ENCODE assay signal across 23 mouse cellular contexts in the genomic region with DNA sequence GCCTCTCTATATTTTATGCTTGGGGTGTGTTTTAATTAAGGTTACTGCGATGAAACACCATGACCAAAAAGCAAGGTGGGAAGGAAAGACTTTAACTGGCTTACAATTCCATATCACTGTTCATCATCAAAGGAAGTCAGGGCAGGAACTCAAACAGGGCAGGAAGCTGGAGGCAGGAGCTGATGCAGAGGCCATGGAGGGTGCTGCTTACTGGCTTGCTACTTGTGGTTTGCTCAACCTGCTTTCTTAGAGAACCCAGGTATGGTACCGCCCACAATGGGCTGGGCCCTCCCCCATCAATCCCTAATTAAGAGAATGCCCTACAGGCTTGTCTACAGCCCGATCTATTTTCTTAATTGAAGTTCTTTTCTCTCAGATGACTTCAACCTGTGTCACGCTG. TPM values are rescaled to one million over a fixed set of nuclear protein-coding genes. Genes with fewer than 3 reads are reported as not detected.
DNase-seq lines count a peak whose midpoint lies in the region; TF ChIP-seq lines count a peak whose summit lies in the region.
"Had no signal": no experiment of that assay in that cellular context is flagged by ENCODE, and none has a peak within 500 bp of the region (broad histone marks: within the 10 kb centered on the region; RNA-seq: fewer than 3 reads in every experiment).

No protein-coding gene starts in this region.

- intact Hi-C loops in gastrocnemius, adult 2 months (cut with DNase I), result no loop called here
- intact Hi-C loops in gastrocnemius, postnatal 36 days (cut with DNase I), result no loop called here
- intact Hi-C loops in heart, adult 2 months (cut with DNase I), result no loop called here
- intact Hi-C loops in heart, postnatal 36 days (cut with DNase I), result no loop called here
- intact Hi-C loops in left cerebral cortex, adult 2 months (cut with DNase I), result no loop called here
- intact Hi-C loops in left cerebral cortex, postnatal 4 days (cut with DNase I), result no loop called here

- H3K27ac ChIP-seq in gastrocnemius, adult 2 months, result 0 out of 2 replicates have a peak overlapping the region, but pooled peaks have one; percentile 2
- peak overlapping the region; percentile 64 for H3K27ac ChIP-seq in heart, adult 2 months
- peak overlapping the region; percentile 88 for H3K27ac ChIP-seq in left cerebral cortex, adult 2 months
- H3K27ac ChIP-seq in cortical plate, adult 2 months (ENCODE audit: insufficient read depth, low read length), result 0 out of 2 replicates have a peak overlapping the region, but pooled peaks have one; percentile 16
- H3K27ac ChIP-seq in limb, embryonic 10.5 days, result no peak overlapping the region
- H3K27ac ChIP-seq: embryonic facial prominence, embryonic 10.5 days; embryonic facial prominence, embryonic 12.5 days; forebrain, embryonic 13.5 days; forebrain, embryonic 15.5 days had no signal

- TF ChIP-seq POLR2A in heart, adult 2 months (IDR thresholded peaks at IDR 0.05; ENCODE audit: insufficient read depth, low read depth, low read length), result no peak
- no peak for TF ChIP-seq POLR2A in cortical plate, adult 2 months (IDR thresholded peaks at IDR 0.05; ENCODE audit: extremely low read depth, insufficient read depth, low read length)

- H3K9ac ChIP-seq in heart, adult 2 months (ENCODE audit: low read depth, low read length), result no peak overlapping the region
- H3K9ac ChIP-seq: embryonic facial prominence, embryonic 12.5 days; forebrain, embryonic 13.5 days; forebrain, embryonic 15.5 days; forebrain, postnatal 0 days had no signal

- TF ChIP-seq EP300 in heart, adult 2 months (IDR thresholded peaks at IDR 0.05; ENCODE audit: insufficient read depth, low read depth, low read length), result no peak

- H3K36me3 ChIP-seq in heart, adult 2 months (ENCODE audit: control insufficient read depth, insufficient read depth, low read length), result no peaks in the 10 kb centered on the region
- no peaks in the 10 kb centered on the region for H3K36me3 ChIP-seq in limb, embryonic 10.5 days
- H3K36me3 ChIP-seq: embryonic facial prominence, embryonic 10.5 days; embryonic facial prominence, embryonic 12.5 days; forebrain, embryonic 15.5 days had no signal

- no peaks in the 10 kb centered on the region for H3K27me3 ChIP-seq in heart, adult 2 months (ENCODE audit: control insufficient read depth, insufficient read depth, low read length)
- no peaks in the 10 kb centered on the region for H3K27me3 ChIP-seq in limb, embryonic 10.5 days (ENCODE audit: low read depth, poor library complexity, severe bottlenecking)
- H3K27me3 ChIP-seq: embryonic facial prominence, embryonic 12.5 days; forebrain, embryonic 13.5 days; forebrain, embryonic 15.5 days had no signal

- H3K4me1 ChIP-seq in heart, adult 2 months (ENCODE audit: control insufficient read depth, insufficient read depth, low read length), result peaks cover 17% of the 10 kb centered on the region
- H3K4me1 ChIP-seq in cortical plate, adult 2 months (ENCODE audit: control insufficient read depth, insufficient read depth, low read length), result peaks cover 16% of the 10 kb centered on the region
- peaks cover 31% of the 10 kb centered on the region for H3K4me1 ChIP-seq in limb, embryonic 10.5 days

- H3K9me3 ChIP-seq in limb, embryonic 10.5 days (replicated peaks), result no peaks in the 10 kb centered on the region
- H3K9me3 ChIP-seq: embryonic facial prominence, embryonic 10.5 days; embryonic facial prominence, embryonic 12.5 days; forebrain, embryonic 13.5 days; forebrain, embryonic 15.5 days had no signal

- no peak for DNase-seq in gastrocnemius, adult 2 months
- DNase-seq in gastrocnemius, postnatal 36 days, result no peak
- DNase-seq in heart, adult 2 months, result peak in 1 of 2 experiments; percentile 2
- no peak for DNase-seq in heart, postnatal 36 days
- DNase-seq in left cerebral cortex, adult 2 months (ENCODE audit: extremely low spot score in 1 of 2, low spot score in 2 of 2), result no peak
- no peak for DNase-seq in left cerebral cortex, postnatal 4 days
- no peak for DNase-seq in limb, embryonic 10.5 days (ENCODE audit: low spot score)
- DNase-seq: adrenal gland, adult 2 months; adrenal gland, postnatal 10 days; adrenal gland, postnatal 36 days; cerebellum, adult 11 months; cerebellum, adult 18-20 months; cerebellum, adult 8-10 months; cerebellum, postnatal 14 days; cerebellum, postnatal 36 days had no signal

- TF ChIP-seq CTCF in gastrocnemius, adult 2 months (IDR thresholded peaks at IDR 0.05), result no peak
- no peak for TF ChIP-seq CTCF in heart, adult 2 months (IDR thresholded peaks at IDR 0.05)
- no peak for TF ChIP-seq CTCF in left cerebral cortex, adult 2 months (IDR thresholded peaks at IDR 0.05)
- TF ChIP-seq CTCF in cortical plate, adult 2 months (IDR thresholded peaks at IDR 0.05; ENCODE audit: extremely low read depth, insufficient read depth, low read length), result no peak

- H3K79me2 ChIP-seq in heart, adult 2 months (replicated peaks; ENCODE audit: control insufficient read depth, insufficient read depth, low read length), result no peaks in the 10 kb centered on the region

- no peak overlapping the region for H3K4me3 ChIP-seq in gastrocnemius, adult 2 months
- H3K4me3 ChIP-seq in heart, adult 2 months, result no peak overlapping the region
- H3K4me3 ChIP-seq in left cerebral cortex, adult 2 months, result no peak overlapping the region
- H3K4me3 ChIP-seq in cortical plate, adult 2 months (ENCODE audit: insufficient read depth, low read length), result no peak overlapping the region
- no peak overlapping the region for H3K4me3 ChIP-seq in limb, embryonic 10.5 days
- H3K4me3 ChIP-seq: embryonic facial prominence, embryonic 10.5 days; embryonic facial prominence, embryonic 12.5 days; forebrain, embryonic 13.5 days; forebrain, embryonic 15.5 days had no signal

- WGBS in heart, adult 2 months, result 82% methylated on average over 4 of the region's 4 CpGs
- 83% methylated on average over 4 of the region's 4 CpGs for WGBS in limb, embryonic 10.5 days

RNA-seq across cellular contexts. Expression of gene Efr3b, which starts 27.4 kb away (rescaled TPM):
- total RNA-seq in gastrocnemius, adult 2 months (2021), result 1 to 10 TPM; 5.5 to 8.3 TPM
- 1 to 10 TPM; 3.3 to 3.8 TPM for total RNA-seq in gastrocnemius, postnatal 36 days (2021)
- 1 to 10 TPM; 5.3 to 6.4 TPM for total RNA-seq in heart, adult 2 months (2021)
- 9.9 and 11.1 TPM in 2 replicates for polyA plus RNA-seq in heart, adult 2 months (2012; rRNA removed)
- total RNA-seq in heart, postnatal 36 days (2021), result 1 to 10 TPM; 6.3 to 6.4 TPM
- 100 to 1,000 TPM; 104 to 114 TPM for total RNA-seq in left cerebral cortex, adult 2 months (2021)
- 100 to 1,000 TPM in 1 of 2 experiments, 10 to 100 TPM in 1; 100.0 to 102 TPM for total RNA-seq in left cerebral cortex, postnatal 4 days (2021)
- 70.3 and 74.8 TPM in 2 replicates for polyA plus RNA-seq in cortical plate, adult 2 months (2012; rRNA removed)
- 4.8 and 8.4 TPM in 2 replicates for polyA plus RNA-seq in limb, embryonic 10.5 days (2016; fragmentation: Nextera tagmentation; extraction: Ambion mirVana)

RNA-seq across cellular contexts. Expression of gene Pomc, which starts 56.5 kb away (rescaled TPM):
- not detected for total RNA-seq in gastrocnemius, adult 2 months (2021)
- total RNA-seq in gastrocnemius, postnatal 36 days (2021), result not detected
- under 1 TPM; 0.36 to 0.50 TPM for total RNA-seq in heart, adult 2 months (2021)
- polyA plus RNA-seq in heart, adult 2 months (2012; rRNA removed), result 0.37 TPM in 1 of 2 replicates, not detected in the other
- under 1 TPM; 0.27 to 0.42 TPM for total RNA-seq in heart, postnatal 36 days (2021)
- 1 to 10 TPM; 1.6 to 2.8 TPM for total RNA-seq in left cerebral cortex, adult 2 months (2021)
- 1 to 10 TPM; 1.6 to 1.9 TPM for total RNA-seq in left cerebral cortex, postnatal 4 days (2021)
- 4.2 and 4.5 TPM in 2 replicates for polyA plus RNA-seq in cortical plate, adult 2 months (2012; rRNA removed)
- 4.0 and 4.5 TPM in 2 replicates for polyA plus RNA-seq in limb, embryonic 10.5 days (2016; fragmentation: Nextera tagmentation; extraction: Ambion mirVana)
- total RNA-seq: common myeloid progenitor, adult 5-6 weeks; MEL had no signal

Comparison
In these comparisons a context has a peak if more than half of its experiments do, and no peak if none do; other contexts are left out.
1. RNA of gene Efr3b, which starts 27.4 kb away (total RNA-seq): 104 to 114 TPM in left cerebral cortex, adult 2 months and 100.0 to 102 TPM in left cerebral cortex, postnatal 4 days; 5.5 to 8.3 TPM in gastrocnemius, adult 2 months, 5.3 to 6.4 TPM in heart, adult 2 months, 6.3 to 6.4 TPM in heart, postnatal 36 days and 3.3 to 3.8 TPM in gastrocnemius, postnatal 36 days; every median in the first group is over 10 times any median in the second.